Comparison of ENCODE assay signal across 18 mouse cellular contexts in genomic region chr12:112914527-112914926, GRCm38 (mm10). TPM values are rescaled to one million over a fixed set of nuclear protein-coding genes. Genes with fewer than 3 reads are reported as not detected.
DNase-seq lines count a peak whose midpoint lies in the region; ATAC-seq lines count a peak whose summit lies in the region.
"Had no signal": no experiment of that assay in that cellular context is flagged by ENCODE, and none has a peak within 500 bp of the region (broad histone marks: within the 10 kb centered on the region; RNA-seq: fewer than 3 reads in every experiment).

No protein-coding gene starts in this region.

- H3K27ac ChIP-seq in lung, embryonic 16.5 days (ENCODE audit: low read length) = no peak overlapping the region
- H3K27ac ChIP-seq in liver, embryonic 12.5 days = no peak overlapping the region
- H3K27ac ChIP-seq: embryonic facial prominence, embryonic 10.5 days; heart, embryonic 15.5 days; liver, embryonic 15.5 days; midbrain, embryonic 13.5 days had no signal

- DNase-seq in gastrocnemius, postnatal 25 days = peak; percentile 52
- no peak for DNase-seq in gastrocnemius, adult 8-10 months (ENCODE audit: low spot score in 2 of 2)
- DNase-seq in lung, postnatal 14 days = no peak
- peak; percentile 42 to 74 for DNase-seq in kidney, postnatal 25 days
- DNase-seq in thymus, postnatal 14 days = peak; percentile 69
- DNase-seq in ovary, postnatal 36 days (ENCODE audit: low spot score) = no peak
- DNase-seq: cerebellum, adult 9-10 months; layer of hippocampus, adult 9-11 months; right cerebral cortex, postnatal 14 days had no signal

- no peaks in the 10 kb centered on the region for H3K27me3 ChIP-seq in lung, embryonic 16.5 days (ENCODE audit: control insufficient read depth, insufficient read depth, low read depth, low read length)
- H3K27me3 ChIP-seq in liver, embryonic 12.5 days (replicated peaks) = peaks cover 19% of the 10 kb centered on the region; the same call in 1 of the 2 replicates
- H3K27me3 ChIP-seq: midbrain, embryonic 13.5 days had no signal

- H3K4me2 ChIP-seq in lung, embryonic 16.5 days (ENCODE audit: low read depth, low read length) = no peak overlapping the region
- H3K4me2 ChIP-seq in liver, embryonic 12.5 days = no peak overlapping the region
- H3K4me2 ChIP-seq: heart, embryonic 15.5 days; liver, embryonic 15.5 days; midbrain, embryonic 13.5 days had no signal

- no peaks in the 10 kb centered on the region for H3K4me1 ChIP-seq in lung, embryonic 16.5 days (replicated peaks; ENCODE audit: control insufficient read depth, insufficient read depth, low read length)
- H3K4me1 ChIP-seq in liver, embryonic 12.5 days = peaks cover 4% of the 10 kb centered on the region; the same call in 1 of the 2 replicates
- H3K4me1 ChIP-seq: liver, embryonic 15.5 days had no signal

- no peaks in the 10 kb centered on the region for H3K36me3 ChIP-seq in lung, embryonic 16.5 days (ENCODE audit: control insufficient read depth, insufficient read depth, low read length)
- H3K36me3 ChIP-seq in liver, embryonic 12.5 days = no peaks in the 10 kb centered on the region
- H3K36me3 ChIP-seq: G1E; liver, embryonic 15.5 days had no signal

- no peaks in the 10 kb centered on the region for H3K9me3 ChIP-seq in lung, embryonic 16.5 days (ENCODE audit: control insufficient read depth, low read length)
- H3K9me3 ChIP-seq in liver, embryonic 12.5 days (replicated peaks) = no peaks in the 10 kb centered on the region
- H3K9me3 ChIP-seq: embryonic facial prominence, embryonic 10.5 days; G1E; heart, embryonic 15.5 days; limb, embryonic 10.5 days; liver, embryonic 15.5 days; midbrain, embryonic 13.5 days had no signal

- H3K4me3 ChIP-seq in lung, embryonic 16.5 days (ENCODE audit: low read length) = no peak overlapping the region
- no peak overlapping the region for H3K4me3 ChIP-seq in liver, embryonic 12.5 days
- H3K4me3 ChIP-seq: embryonic facial prominence, embryonic 10.5 days; heart, embryonic 15.5 days; limb, embryonic 10.5 days; liver, embryonic 15.5 days; midbrain, embryonic 13.5 days had no signal

- H3K9ac ChIP-seq in lung, embryonic 16.5 days (ENCODE audit: low read length) = no peak overlapping the region
- H3K9ac ChIP-seq in liver, embryonic 12.5 days = no peak overlapping the region
- H3K9ac ChIP-seq: heart, embryonic 15.5 days; liver, embryonic 15.5 days; midbrain, embryonic 13.5 days had no signal

- ATAC-seq in lung, embryonic 16.5 days (ENCODE audit: low read depth) = 0 out of 2 replicates have a peak, but pooled peaks have one; percentile 11
- ATAC-seq in liver, embryonic 12.5 days = no peak
- ATAC-seq: midbrain, embryonic 13.5 days had no signal

- WGBS in lung, embryonic 16.5 days = 56% methylated on average over 11 of the region's 11 CpGs
- WGBS in liver, embryonic 12.5 days (ENCODE audit: insufficient replicate concordance) = 58% methylated on average over 11 of the region's 11 CpGs

RNA-seq across cellular contexts. Expression of gene Jag2, which starts 15.0 kb away (rescaled TPM):
- 10 to 100 TPM; 20.4 to 21.8 TPM for total RNA-seq in gastrocnemius, postnatal 25 days (2021)
- total RNA-seq in gastrocnemius, adult 8-10 months (2022) = 10 to 100 TPM; 22.3 to 31.0 (median 26.7) TPM
- 5.6 and 6.5 TPM in 2 replicates for polyA plus RNA-seq in lung, embryonic 16.5 days (2015; fragmentation: Nextera tagmentation; extraction: Ambion mirVana)
- 0.57 and 0.64 TPM in 2 replicates for polyA plus RNA-seq in liver, embryonic 12.5 days (2016; fragmentation: Nextera tagmentation; extraction: Ambion mirVana)

RNA-seq across cellular contexts. Expression of gene Nudt14, which starts 27.4 kb away (rescaled TPM):
- total RNA-seq in gastrocnemius, postnatal 25 days (2021) = 1 to 10 TPM; 8.7 to 9.1 TPM
- total RNA-seq in gastrocnemius, adult 8-10 months (2022) = 1 to 10 TPM; 5.2 to 8.8 (median 7.5) TPM
- 109 and 121 TPM in 2 replicates for polyA plus RNA-seq in lung, embryonic 16.5 days (2015; fragmentation: Nextera tagmentation; extraction: Ambion mirVana)
- polyA plus RNA-seq in liver, embryonic 12.5 days (2016; fragmentation: Nextera tagmentation; extraction: Ambion mirVana) = 21.4 and 21.7 TPM in 2 replicates

RNA-seq across cellular contexts. Expression of gene Gpr132, which starts 46.5 kb away (rescaled TPM):
- total RNA-seq in gastrocnemius, postnatal 25 days (2021) = under 1 TPM in 1 of 2 experiments, not detected in 1; 0.11 TPM
- total RNA-seq in gastrocnemius, adult 8-10 months (2022) = not detected
- 0.15 and 0.73 TPM in 2 replicates for polyA plus RNA-seq in lung, embryonic 16.5 days (2015; fragmentation: Nextera tagmentation; extraction: Ambion mirVana)
- 0.32 and 0.61 TPM in 2 replicates for polyA plus RNA-seq in liver, embryonic 12.5 days (2016; fragmentation: Nextera tagmentation; extraction: Ambion mirVana)
- polyA plus RNA-seq: limb, embryonic 10.5 days; midbrain, embryonic 13.5 days; neural tube, embryonic 14.5 days had no signal

Comparison
In these comparisons a context has a peak if more than half of its experiments do, and no peak if none do; other contexts are left out.
1. DNase-seq: peak in gastrocnemius, postnatal 25 days (single experiment), kidney, postnatal 25 days (2 of 2) and thymus, postnatal 14 days (single experiment); none in gastrocnemius, adult 8-10 months (0 of 2), lung, postnatal 14 days (single experiment) and ovary, postnatal 36 days (single experiment).